Mouse (Mus musculus): ENCODE results near the gene Ifitm6.
A peak's percentile ranks its signal among the peaks of the same experiment; 100 is the strongest.
"Not testable (repeated sequence)": the region's sequence is repeated elsewhere in the genome, so short reads cannot be mapped to it uniquely, and the experiment has no call there.

Gene Ifitm6

GRCm38 (mm10) chr7:141008938-141009660, 8.6 kb downstream of the Ifitm6 start:
- peak; percentile 31 to 35 for DNase-seq (ENCODE audit: low spot score in 2 of 2)

DNA sequence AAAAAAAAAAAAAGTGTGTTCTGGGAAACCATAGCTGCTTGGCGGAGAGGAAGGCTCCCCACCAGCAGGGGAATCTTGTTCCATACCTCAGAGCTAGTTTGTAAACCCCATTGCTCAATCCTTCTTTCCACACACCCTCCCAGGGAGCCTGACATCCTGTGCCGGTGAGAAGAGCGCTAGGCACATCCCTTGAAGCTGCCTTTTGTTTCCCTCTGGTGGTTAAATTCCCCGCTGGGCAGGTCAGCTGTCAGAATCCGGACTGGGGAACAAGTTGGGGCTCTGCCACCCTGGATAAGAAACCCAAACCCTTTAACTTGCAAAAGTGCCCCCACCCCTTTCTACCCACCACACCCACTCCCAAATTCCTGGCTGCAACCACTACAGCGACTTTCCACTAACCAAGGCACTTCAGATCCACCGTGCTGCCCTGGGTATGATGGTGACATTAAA, 9.4 kb downstream of the Ifitm6 start:
- DNase-seq (ENCODE audit: low spot score in 2 of 2) = no peak

DNA sequence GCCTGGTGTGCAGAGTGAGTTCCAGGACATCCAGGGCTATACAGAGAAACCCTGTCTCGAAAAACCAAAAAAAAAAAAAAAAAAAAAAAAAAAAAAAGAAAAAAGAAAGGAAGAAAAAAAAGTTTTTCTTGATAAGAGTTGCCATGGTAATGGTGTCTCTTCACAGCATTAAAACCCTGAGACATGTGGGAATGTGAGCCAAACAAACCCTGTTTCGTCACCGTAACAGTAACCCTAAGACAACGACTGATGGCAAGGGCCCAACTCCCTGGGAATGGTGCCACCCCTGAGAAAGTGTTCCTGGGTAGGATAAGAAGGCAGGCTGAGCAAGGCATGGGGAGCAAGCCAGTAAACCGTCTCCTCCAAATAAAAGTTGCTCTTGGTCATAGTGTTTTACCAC, 10.8 kb downstream of the Ifitm6 start:
- peak in 1 of 2 experiments; percentile 18 for DNase-seq (ENCODE audit: low spot score in 2 of 2)

- no peak for DNase-seq (ENCODE audit: low spot score in 2 of 2)
These were observed 11.3 kb downstream of the Ifitm6 start for GRCm38 (mm10) chr7:141006446-141006845.

DNA sequence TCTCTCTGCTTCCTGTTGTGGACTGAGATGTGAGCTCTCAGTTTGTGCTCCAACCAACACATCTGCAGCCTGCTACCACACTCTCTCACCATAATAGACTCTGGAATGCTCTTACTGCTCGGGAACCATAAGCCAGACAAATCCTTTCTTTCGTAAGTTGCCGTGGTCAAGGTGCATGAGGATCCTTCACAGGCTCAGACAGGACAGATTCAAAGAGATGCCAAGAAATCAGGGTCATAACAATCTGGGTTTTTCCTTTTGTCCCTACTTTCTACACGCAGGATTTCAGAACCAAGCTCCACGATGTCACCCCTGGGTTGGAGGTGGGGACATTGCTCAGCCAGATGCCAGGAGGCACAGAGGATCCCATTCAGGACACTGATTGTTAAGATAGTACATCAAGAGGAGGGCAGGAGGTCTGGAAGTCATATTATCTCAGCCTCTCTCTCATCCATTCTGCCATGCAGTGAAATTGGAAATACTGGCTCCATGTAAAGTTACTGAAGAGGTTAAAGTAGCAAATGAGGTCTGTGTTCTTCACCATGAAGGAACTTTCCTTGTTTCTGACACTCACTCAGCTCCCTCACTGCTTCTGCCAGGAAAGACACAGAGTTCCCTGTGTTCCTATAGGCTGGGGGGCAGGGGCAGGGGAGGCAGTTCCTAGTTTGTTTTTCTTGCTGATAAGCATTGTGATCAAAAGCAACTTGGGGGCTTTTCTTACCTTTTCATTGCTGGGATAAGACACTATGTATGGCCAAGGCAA, 14.3 kb downstream of the Ifitm6 start:
- no peak for DNase-seq (ENCODE audit: low spot score in 2 of 2)

DNA sequence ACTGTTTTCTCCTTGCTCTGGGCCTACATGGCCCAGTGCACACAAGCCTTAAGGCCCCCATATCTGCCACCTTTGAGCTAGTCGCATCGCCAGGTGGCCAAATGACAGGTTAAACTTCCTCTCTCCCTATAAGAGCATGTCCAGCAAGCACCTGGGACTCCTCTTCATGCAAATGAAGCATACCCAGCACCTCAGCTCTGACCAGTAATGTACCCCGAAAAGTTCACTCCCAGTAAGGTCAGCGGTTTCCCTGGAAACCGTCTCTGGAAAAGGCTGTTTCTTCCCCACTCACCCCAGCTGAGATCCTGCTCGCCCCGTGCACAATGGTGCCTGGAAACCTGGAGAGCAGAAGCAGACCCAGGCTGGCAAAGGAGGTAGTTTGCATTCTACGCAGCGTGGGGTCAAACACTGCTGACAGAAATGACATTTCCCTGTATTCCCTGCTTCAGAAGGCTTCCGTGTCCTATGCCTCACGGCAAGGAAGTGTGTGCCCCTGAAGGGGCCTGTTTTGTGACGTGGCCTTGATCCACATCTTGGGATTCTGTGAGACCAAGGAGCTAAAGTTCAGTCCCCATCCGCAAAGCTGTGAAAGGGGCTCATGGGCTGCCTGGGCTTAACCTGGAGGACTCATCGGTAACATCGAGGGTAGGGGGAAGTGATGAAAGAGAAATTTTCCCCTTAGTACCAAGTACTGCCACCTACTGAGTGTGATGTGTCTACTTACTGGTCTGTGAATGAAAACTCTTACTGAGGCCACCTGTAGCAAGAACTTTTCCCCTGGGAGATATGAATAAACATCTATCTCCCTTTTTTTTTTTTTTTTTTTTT, 16.6 kb downstream of the Ifitm6 start:
- DNase-seq (ENCODE audit: low spot score in 2 of 2) = no peak

DNA sequence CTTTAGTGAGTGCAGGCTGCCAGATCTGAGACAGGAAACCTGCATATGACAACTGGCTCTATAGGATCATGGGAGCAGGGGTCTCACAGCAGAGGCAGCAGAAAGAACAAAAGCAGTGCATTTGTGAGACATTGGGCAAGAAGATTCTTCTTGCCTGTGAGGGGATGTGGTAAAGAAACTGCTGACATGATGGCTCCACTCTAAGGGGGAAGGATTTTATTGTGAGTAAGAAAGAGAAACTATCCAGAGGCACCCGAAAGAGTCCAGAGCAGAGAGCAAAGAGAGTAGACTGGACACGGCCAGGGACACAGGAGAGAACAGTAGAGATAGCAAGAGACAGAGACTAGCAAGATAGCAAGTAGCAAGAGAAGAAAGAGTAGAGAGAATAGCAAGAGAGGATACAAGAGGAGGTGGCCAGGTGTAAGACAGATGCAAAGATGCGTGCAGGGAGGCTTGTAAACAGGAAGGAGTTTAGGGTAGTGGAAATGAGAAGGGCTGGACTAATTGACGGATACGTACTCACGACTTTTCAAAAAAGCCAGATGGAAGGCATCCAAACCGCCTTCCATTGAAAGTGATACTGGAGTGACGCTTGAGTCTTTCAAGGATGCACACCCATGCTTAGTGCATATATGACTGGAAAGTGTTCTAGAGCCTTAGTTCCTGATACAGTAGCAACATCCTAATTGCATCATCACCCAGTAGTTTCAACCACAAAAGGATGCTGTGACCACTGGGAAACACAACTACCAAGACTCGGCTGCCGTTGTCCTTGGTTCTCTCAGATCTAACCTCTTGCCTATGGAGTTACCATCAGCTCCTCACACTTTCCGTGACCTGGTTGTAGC, 18.6 kb downstream of the Ifitm6 start:
- no peak for DNase-seq (ENCODE audit: low spot score in 2 of 2)

- DNase-seq (ENCODE audit: low spot score in 2 of 2) = no peak
These were observed 19.9 kb downstream of the Ifitm6 start for GRCm38 (mm10) chr7:140997817-140998216.

DNA sequence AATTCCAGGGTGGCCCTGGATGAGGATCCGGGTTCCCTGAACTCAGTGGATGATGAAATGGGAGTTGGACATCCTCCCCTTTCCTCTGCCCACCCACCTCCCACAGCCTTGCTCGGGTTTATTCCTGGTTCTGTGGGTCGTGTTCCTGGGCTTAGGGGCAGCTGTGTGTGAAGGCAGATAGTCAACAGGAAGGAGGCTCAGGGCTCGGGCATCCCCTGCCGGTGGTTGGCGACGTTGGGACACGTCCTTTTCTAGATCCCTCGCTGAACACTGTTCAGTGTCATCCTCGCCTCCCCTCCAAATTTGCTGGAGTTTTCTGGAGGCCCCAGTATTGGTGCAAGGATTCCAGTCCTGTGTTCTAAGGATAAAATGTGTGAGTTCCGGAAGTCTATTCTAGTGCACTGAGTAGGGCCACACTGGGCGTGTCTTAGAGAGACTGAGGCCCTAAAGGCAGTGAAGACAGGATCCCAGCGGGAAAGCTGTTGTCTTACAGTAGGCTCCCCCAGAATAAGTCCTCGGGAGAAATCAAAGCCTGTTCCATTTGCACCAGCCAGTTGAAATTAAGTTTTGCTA, 26.5 kb downstream of the Ifitm6 start:
- no peak for DNase-seq (ENCODE audit: low spot score in 2 of 2)

DNA sequence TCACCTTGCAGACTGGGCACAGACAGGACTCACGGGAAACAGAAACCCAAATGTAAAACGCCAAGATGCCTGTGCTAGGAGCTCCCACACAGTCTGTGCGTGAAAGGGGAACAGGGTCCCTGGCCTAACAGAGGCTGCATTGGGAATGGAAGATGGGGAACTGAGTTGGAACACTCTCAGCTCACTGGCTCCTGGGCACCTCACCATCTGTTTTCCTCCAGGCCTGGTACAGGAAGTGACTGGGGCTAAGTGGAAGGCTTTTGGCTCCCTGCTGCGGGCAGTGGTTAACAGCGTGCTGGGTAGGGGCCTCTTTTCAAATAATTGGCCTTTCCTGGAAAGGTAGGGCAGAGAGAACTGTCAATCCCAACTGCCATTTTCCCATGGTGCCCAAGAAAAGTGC, 27.1 kb downstream of the Ifitm6 start:
- no peak for DNase-seq (ENCODE audit: low spot score in 2 of 2)

- DNase-seq (ENCODE audit: low spot score in 2 of 2) = no peak
These were observed 27.5 kb downstream of the Ifitm6 start for GRCm38 (mm10) chr7:140990185-140990584.

DNA sequence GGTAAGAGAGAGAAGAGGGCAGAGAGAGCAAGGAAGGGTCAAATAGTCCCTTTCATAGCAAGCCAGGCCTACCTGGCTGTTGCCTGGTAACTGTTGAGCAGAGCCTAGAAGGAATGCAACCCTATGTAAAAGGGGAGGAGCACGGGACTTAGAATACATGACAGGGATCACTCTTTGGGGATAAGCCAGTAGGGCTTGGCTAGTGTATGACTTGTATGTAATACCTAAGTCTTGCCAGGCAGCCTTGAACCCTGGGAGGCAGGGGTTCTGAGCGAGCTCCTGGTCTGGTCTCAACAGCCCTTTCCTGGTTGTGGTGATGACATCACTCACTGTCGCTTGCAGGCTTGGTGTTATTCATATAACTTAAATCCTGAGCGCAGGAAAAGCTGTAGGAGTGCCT, 28.7 kb downstream of the Ifitm6 start:
- DNase-seq (ENCODE audit: low spot score in 2 of 2) = peak in 1 of 2 experiments; percentile 10

DNA sequence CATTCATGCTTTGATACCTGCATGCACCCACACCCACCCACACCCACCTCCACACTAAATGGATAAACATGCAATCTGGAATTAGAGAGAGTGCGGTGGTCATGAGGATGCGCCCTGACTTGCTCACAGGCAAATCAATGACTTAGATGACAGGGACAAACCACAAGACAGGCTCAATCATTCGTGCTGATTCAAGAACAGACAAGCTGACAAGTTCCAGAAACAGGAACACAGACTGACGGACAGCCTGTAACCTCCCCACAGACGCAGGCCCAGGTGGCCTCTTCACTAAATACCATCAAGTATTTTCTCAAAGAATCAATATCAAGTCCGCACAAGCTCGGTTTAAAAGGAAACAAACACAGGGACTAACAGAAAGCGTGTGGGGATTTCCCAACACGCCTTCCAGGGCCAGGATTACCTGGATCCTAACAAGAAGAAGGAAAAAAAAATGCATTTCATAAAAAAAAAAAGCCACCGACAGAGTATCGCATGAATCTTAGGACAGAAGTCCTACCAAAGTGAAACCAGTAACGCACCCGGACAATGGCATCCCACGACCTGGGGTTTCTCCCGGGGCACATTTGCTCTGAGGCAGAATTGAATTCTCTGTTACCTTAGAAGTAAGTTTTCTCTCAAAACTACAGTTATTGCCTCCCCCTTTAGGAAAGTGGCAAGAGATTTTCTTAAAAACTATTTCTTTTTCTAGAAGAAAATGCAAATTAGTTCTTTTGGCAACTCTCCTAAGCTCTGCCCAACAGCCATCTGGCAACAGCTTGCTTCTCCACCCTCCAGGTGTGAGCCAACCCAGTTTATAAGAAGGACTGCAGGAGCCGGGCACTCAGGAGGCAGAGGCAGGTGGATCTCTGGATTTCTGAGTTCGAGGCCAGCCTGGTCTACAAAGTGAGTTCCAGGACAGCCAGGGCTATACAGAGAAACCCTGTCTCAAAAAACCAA, 30.3 kb downstream of the Ifitm6 start:
- peak; percentile 27 to 58 for DNase-seq (ENCODE audit: low spot score in 2 of 2)

DNA sequence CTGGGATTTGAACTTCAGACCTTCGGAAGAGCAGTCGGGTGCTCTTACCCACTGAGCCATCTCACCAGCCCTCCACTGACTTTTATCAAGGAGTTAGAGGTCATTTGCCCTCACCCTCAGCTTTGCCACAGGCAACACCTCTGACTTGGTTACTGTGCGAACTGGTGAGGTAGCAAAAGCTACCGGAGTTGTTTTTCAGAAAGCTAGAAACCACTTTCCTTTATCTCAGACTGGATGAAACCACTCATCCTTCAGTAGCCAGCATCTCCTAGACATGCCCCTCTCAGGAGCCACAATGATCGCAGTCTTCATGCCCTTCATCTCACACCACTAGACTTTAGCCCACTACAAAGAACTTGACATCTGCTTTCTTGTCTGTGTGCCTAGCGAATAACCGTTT, 34.8 kb downstream of the Ifitm6 start:
- no peak for DNase-seq (ENCODE audit: low spot score in 2 of 2)

- no peak for DNase-seq (ENCODE audit: low spot score in 2 of 2)
These were observed 36.0 kb downstream of the Ifitm6 start for GRCm38 (mm10) chr7:140981704-140982103.

GRCm38 (mm10) chr7:140976720-140977119, 41.0 kb downstream of the Ifitm6 start:
- DNase-seq (ENCODE audit: low spot score in 2 of 2) = not testable (repeated sequence)

- no peak for DNase-seq (ENCODE audit: low spot score in 2 of 2)
These were observed 42.3 kb downstream of the Ifitm6 start for GRCm38 (mm10) chr7:140975465-140975864.

- DNase-seq (ENCODE audit: low spot score in 2 of 2) = no peak
These were observed 42.8 kb downstream of the Ifitm6 start for GRCm38 (mm10) chr7:140974940-140975339.

DNA sequence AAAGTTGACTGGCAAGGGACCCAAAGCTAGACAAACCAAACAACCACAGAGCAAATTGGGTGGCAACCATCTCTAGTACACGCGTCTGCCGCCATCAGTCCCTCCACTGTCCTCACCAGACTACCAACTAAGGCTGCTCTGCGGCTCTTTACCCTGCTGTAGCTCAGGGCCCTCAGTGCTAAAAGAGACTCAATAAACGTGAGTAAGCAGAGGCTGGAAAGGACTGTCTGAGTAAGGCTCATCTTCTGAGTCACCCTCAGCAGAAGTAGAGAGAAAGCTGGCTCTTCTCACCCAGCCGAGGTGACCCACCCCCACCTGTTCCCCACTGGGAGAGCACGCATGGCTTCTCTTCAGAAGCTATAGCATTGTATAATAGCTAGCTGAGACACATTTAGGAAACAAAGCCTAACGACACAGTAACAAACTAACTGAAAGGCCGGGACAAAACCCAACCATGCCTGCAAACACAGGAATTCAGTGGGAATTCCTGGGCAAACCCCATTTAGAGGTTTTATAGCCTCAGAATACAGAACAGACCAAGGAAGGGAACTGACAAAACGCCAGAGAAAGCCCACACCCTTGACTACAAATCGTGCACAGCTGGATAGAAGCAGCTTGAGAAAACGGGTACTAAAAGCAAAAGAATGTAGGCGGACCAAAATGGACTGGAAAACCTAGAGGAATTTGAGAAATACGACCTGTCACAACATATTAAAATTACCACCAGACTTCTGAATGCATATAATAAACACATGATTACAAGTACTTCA, 44.1 kb downstream of the Ifitm6 start:
- DNase-seq (ENCODE audit: low spot score in 2 of 2) = no peak
